ENCODE assay signal across 14 mouse cellular contexts in genomic region chr2:180230482-180230881, GRCm38 (mm10). TPM values are rescaled to one million over a fixed set of nuclear protein-coding genes. Genes with fewer than 3 reads are reported as not detected.
DNase-seq lines count a peak whose midpoint lies in the region; ATAC-seq lines count a peak whose summit lies in the region.
"Had no signal": no experiment of that assay in that cellular context is flagged by ENCODE, and none has a peak within 500 bp of the region (broad histone marks: within the 10 kb centered on the region; RNA-seq: fewer than 3 reads in every experiment).

No protein-coding gene starts in this region.

- H3K36me3 ChIP-seq in hindbrain, embryonic 10.5 days: no peaks in the 10 kb centered on the region
- H3K36me3 ChIP-seq in hindbrain, embryonic 12.5 days: no peaks in the 10 kb centered on the region
- H3K36me3 ChIP-seq: hindbrain, embryonic 15.5 days; kidney, embryonic 15.5 days had no signal

- 60% methylated on average over 4 of the region's 4 CpGs for WGBS in hindbrain, embryonic 10.5 days
- 64% methylated on average over 4 of the region's 4 CpGs for WGBS in hindbrain, embryonic 12.5 days

- H3K4me2 ChIP-seq in hindbrain, embryonic 12.5 days (replicated peaks): no peak overlapping the region
- H3K4me2 ChIP-seq: hindbrain, embryonic 15.5 days; kidney, embryonic 15.5 days; liver, embryonic 11.5 days had no signal

- H3K4me1 ChIP-seq in hindbrain, embryonic 10.5 days (replicated peaks): peaks cover 67% of the 10 kb centered on the region
- H3K4me1 ChIP-seq in hindbrain, embryonic 12.5 days: peaks cover 40% of the 10 kb centered on the region

- ATAC-seq in hindbrain, embryonic 12.5 days (ENCODE audit: low FRiP score): no peak
- no peak for ATAC-seq in CD4-positive, CD25-positive, alpha-beta regulatory T cell, adult 4 months

- DNase-seq in hindbrain, embryonic 10.5 days (ENCODE audit: low spot score): no peak
- peak; percentile 52 for DNase-seq in urinary bladder, postnatal 14 days (ENCODE audit: low spot score)
- no peak for DNase-seq in urinary bladder, adult 2 months (ENCODE audit: low spot score)
- peak; percentile 46 for DNase-seq in lung, postnatal 10 days
- DNase-seq in T-cell, adult 2 months (ENCODE audit: low spot score): no peak
- DNase-seq: adrenal gland, adult 8-10 months; cerebellum, adult 9-11 months; gastrocnemius, postnatal 25 days had no signal

- 0 out of 2 replicates have a peak overlapping the region, but pooled peaks have one; percentile 46 for H3K27ac ChIP-seq in hindbrain, embryonic 10.5 days
- no peak overlapping the region for H3K27ac ChIP-seq in hindbrain, embryonic 12.5 days
- H3K27ac ChIP-seq: hindbrain, embryonic 15.5 days had no signal

- no peak overlapping the region for H3K4me3 ChIP-seq in hindbrain, embryonic 10.5 days
- H3K4me3 ChIP-seq in hindbrain, embryonic 12.5 days: no peak overlapping the region
- H3K4me3 ChIP-seq: hindbrain, embryonic 15.5 days; kidney, embryonic 15.5 days; megakaryocyte, embryonic 14.5 days had no signal

- H3K27me3 ChIP-seq in hindbrain, embryonic 10.5 days (ENCODE audit: insufficient read depth, poor library complexity, severe bottlenecking): peaks cover 25% of the 10 kb centered on the region
- H3K27me3 ChIP-seq in hindbrain, embryonic 12.5 days: peaks cover 20% of the 10 kb centered on the region

- H3K9ac ChIP-seq in hindbrain, embryonic 12.5 days: no peak overlapping the region
- H3K9ac ChIP-seq: hindbrain, embryonic 15.5 days; kidney, embryonic 15.5 days had no signal

- H3K9me3 ChIP-seq in hindbrain, embryonic 10.5 days: no peaks in the 10 kb centered on the region
- no peaks in the 10 kb centered on the region for H3K9me3 ChIP-seq in hindbrain, embryonic 12.5 days (replicated peaks)
- H3K9me3 ChIP-seq: hindbrain, embryonic 15.5 days; kidney, embryonic 15.5 days; megakaryocyte, embryonic 14.5 days had no signal

RNA-seq across cellular contexts. Expression of gene Lama5, which starts 4.8 kb away (rescaled TPM):
- polyA plus RNA-seq in hindbrain, embryonic 10.5 days (2016; fragmentation: Nextera tagmentation; extraction: Ambion mirVana): 7.2 and 10.8 TPM in 2 replicates
- polyA plus RNA-seq in hindbrain, embryonic 12.5 days (2016; fragmentation: Nextera tagmentation; extraction: Ambion mirVana): 5.8 and 8.7 TPM in 2 replicates
- 144 and 160 TPM in 2 replicates for polyA plus RNA-seq in urinary bladder, adult 2 months (2012; rRNA removed)
- polyA plus RNA-seq in CD4-positive, CD25-positive, alpha-beta regulatory T cell, adult 4 months (2017; shearing (Covaris generic)): 1 to 10 TPM in 1 of 2 experiments, under 1 TPM in 1; 0.30 to 1.4 TPM

RNA-seq across cellular contexts. Expression of gene Rps21, which starts 26.7 kb away (rescaled TPM):
- polyA plus RNA-seq in hindbrain, embryonic 10.5 days (2016; fragmentation: Nextera tagmentation; extraction: Ambion mirVana): 440 and 510 TPM in 2 replicates
- polyA plus RNA-seq in hindbrain, embryonic 12.5 days (2016; fragmentation: Nextera tagmentation; extraction: Ambion mirVana): 393 and 423 TPM in 2 replicates
- polyA plus RNA-seq in urinary bladder, adult 2 months (2012; rRNA removed): 3,847 and 3,981 TPM in 2 replicates
- polyA plus RNA-seq in CD4-positive, CD25-positive, alpha-beta regulatory T cell, adult 4 months (2017; shearing (Covaris generic)): 1,000 to 10,000 TPM in 1 of 2 experiments, 100 to 1,000 TPM in 1; 875 to 1,561 TPM

RNA-seq across cellular contexts. Expression of gene Cables2, which starts 42.8 kb away (rescaled TPM):
- polyA plus RNA-seq in hindbrain, embryonic 10.5 days (2016; fragmentation: Nextera tagmentation; extraction: Ambion mirVana): 12.6 and 16.0 TPM in 2 replicates
- 29.4 and 29.5 TPM in 2 replicates for polyA plus RNA-seq in hindbrain, embryonic 12.5 days (2016; fragmentation: Nextera tagmentation; extraction: Ambion mirVana)
- 25.4 and 28.3 TPM in 2 replicates for polyA plus RNA-seq in urinary bladder, adult 2 months (2012; rRNA removed)
- 1 to 10 TPM; 5.2 to 8.1 TPM for polyA plus RNA-seq in CD4-positive, CD25-positive, alpha-beta regulatory T cell, adult 4 months (2017; shearing (Covaris generic))

RNA-seq across cellular contexts. Expression of gene Adrm1, which starts 59.2 kb away (rescaled TPM):
- polyA plus RNA-seq in hindbrain, embryonic 10.5 days (2016; fragmentation: Nextera tagmentation; extraction: Ambion mirVana): 278 and 297 TPM in 2 replicates
- 198 and 200 TPM in 2 replicates for polyA plus RNA-seq in hindbrain, embryonic 12.5 days (2016; fragmentation: Nextera tagmentation; extraction: Ambion mirVana)
- 84.3 and 84.4 TPM in 2 replicates for polyA plus RNA-seq in urinary bladder, adult 2 months (2012; rRNA removed)
- 100 to 1,000 TPM in 1 of 2 experiments, 10 to 100 TPM in 1; 83.1 to 115 TPM for polyA plus RNA-seq in CD4-positive, CD25-positive, alpha-beta regulatory T cell, adult 4 months (2017; shearing (Covaris generic))

RNA-seq across cellular contexts. Expression of gene Rbbp8nl, which starts 59.2 kb away (rescaled TPM):
- polyA plus RNA-seq in hindbrain, embryonic 10.5 days (2016; fragmentation: Nextera tagmentation; extraction: Ambion mirVana): 0.18 and 0.55 TPM in 2 replicates
- 0.20 and 0.35 TPM in 2 replicates for polyA plus RNA-seq in hindbrain, embryonic 12.5 days (2016; fragmentation: Nextera tagmentation; extraction: Ambion mirVana)
- polyA plus RNA-seq in urinary bladder, adult 2 months (2012; rRNA removed): 4.6 and 5.9 TPM in 2 replicates
- not detected for polyA plus RNA-seq in CD4-positive, CD25-positive, alpha-beta regulatory T cell, adult 4 months (2017; shearing (Covaris generic))
- polyA plus RNA-seq: hindbrain, embryonic 15.5 days had no signal

Comparison
In these comparisons a context has a peak if more than half of its experiments do, and no peak if none do; other contexts are left out.
1. DNase-seq: peak in urinary bladder, postnatal 14 days (single experiment) and lung, postnatal 10 days (single experiment); none in hindbrain, embryonic 10.5 days (single experiment), urinary bladder, adult 2 months (single experiment) and T-cell, adult 2 months (single experiment).
2. RNA of gene Lama5, which starts 4.8 kb away (polyA plus RNA-seq): 144 to 160 TPM in urinary bladder, adult 2 months; 5.8 to 8.7 TPM in hindbrain, embryonic 12.5 days, 7.2 to 10.8 TPM in hindbrain, embryonic 10.5 days and 0.30 to 1.4 TPM in CD4-positive, CD25-positive, alpha-beta regulatory T cell, adult 4 months; every median in the first group is over 10 times any median in the second.